Mouse (Mus musculus): ENCODE measurements at regions not wholly inside any gene's neighbourhood (a gene's known extent, or its start where the extent isn't known, plus 50 kb on each side); places are given as distances from the start of the nearest gene placed in this dataset.

- TF ChIP-seq POU5F1 (IDR thresholded peaks at IDR 0.05; ENCODE audit: borderline replicate concordance, low read length) (no peak), CTCF (conservative IDR thresholded peaks at IDR 0.05; ENCODE audit: low read length) (no peak), NANOG (IDR thresholded peaks at IDR 0.05; ENCODE audit: borderline replicate concordance, low read length) (no peak)
Measured at GRCm38 (mm10) chr3:22023551-22023950, 52.9 kb upstream of the Tbl1xr1 start.

All from E14TG2a.4 (cell line).